Mouse (Mus musculus) ES-Bruce4 (cell line): ENCODE measurements at regions not wholly inside any gene's neighbourhood (a gene's known extent, or its start where the extent isn't known, plus 50 kb on each side); places are given as distances from the start of the nearest gene placed in this dataset.

Experiments
- H3K27ac ChIP-seq: 2 replicates; pipeline ENCODE4 v1.5.1; 2012; ENCODE audit warnings: low read length, inconsistent platforms; ENCODE audit not compliant: insufficient read depth
- H3K27me3 ChIP-seq: 2 replicates; pipeline ENCODE4 v1.6.1; 2012; ENCODE audit warnings: mild to moderate bottlenecking, low read length, inconsistent platforms; ENCODE audit not compliant: control insufficient read depth, poor library complexity, insufficient read depth, severe bottlenecking
- H3K36me3 ChIP-seq: 2 replicates; pipeline ENCODE4 v1.6.1; 2012; ENCODE audit warnings: inconsistent platforms, mild to moderate bottlenecking, low read length, moderate library complexity; ENCODE audit not compliant: control insufficient read depth, poor library complexity, insufficient read depth, severe bottlenecking
- H3K4me1 ChIP-seq: one replicate; pipeline ENCODE4 v1.8.1; 2011; ENCODE audit warnings: low read length; ENCODE audit not compliant: control insufficient read depth, insufficient read depth
- H3K4me3 ChIP-seq: 2 replicates; pipeline ENCODE4 v1.5.1; 2011; ENCODE audit warnings: low read depth, mild to moderate bottlenecking, low read length
- H3K9ac ChIP-seq: 2 replicates; pipeline ENCODE4 v1.6.1; 2012; ENCODE audit warnings: low read depth, mild to moderate bottlenecking, inconsistent platforms; ENCODE audit not compliant: poor library complexity, severe bottlenecking
- H3K9me3 ChIP-seq: replicated peaks from 2 replicates; pipeline ENCODE4 v1.6.1; 2012; ENCODE audit warnings: mild to moderate bottlenecking, low read length, inconsistent platforms; ENCODE audit not compliant: control insufficient read depth, poor library complexity, insufficient read depth, severe bottlenecking
- CTCF ChIP-seq: IDR thresholded peaks from one replicate; pipeline ENCODE4 v1.8.1; 2011; ENCODE audit warnings: low read depth, low read length
- EP300 ChIP-seq: IDR thresholded peaks from 2 replicates; pipeline ENCODE4 v1.6.1; 2011; ENCODE audit warnings: low read depth, low read length; ENCODE audit not compliant: insufficient read depth
- POLR2A ChIP-seq: IDR thresholded peaks from one replicate; pipeline ENCODE4 v1.8.1; 2011; ENCODE audit warnings: low read length; ENCODE audit not compliant: insufficient read depth

DNA sequence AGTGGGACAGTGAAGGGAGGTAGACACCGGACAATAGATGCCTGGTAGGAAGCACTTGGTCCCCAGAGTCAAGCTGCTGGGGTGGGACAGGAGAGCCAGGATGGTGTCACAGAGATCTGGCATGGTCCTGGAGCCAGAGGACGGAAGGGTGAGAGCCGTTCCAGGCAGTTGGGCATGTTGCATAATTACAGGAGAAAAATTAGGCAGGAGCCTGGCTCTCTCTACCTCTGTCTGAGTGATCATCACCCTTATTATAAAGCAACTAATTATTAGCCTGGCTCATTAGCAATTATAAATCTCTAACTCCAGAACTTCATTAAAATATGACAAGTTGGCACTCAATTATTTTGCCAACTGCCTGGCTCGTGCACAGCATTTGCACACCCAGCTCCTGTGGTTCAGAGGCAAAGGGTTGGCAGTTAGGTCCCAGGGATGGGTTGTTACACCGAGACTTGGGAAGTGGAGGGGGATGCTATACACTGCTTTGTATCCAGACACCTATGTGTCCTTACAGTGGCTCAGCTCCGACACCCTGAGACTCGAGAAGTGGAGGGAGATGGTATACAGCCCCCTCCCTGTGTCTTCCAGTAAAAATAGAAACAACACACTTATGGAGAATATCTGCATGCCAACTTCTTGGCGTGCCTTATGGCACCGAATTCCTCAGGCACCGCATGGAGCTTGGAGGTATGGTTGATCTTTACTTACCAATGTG lies 203.7 kb upstream of the Sdk2 start:
- H3K27me3 ChIP-seq, result no peaks in the 10 kb centered on the region
- H3K4me1 ChIP-seq, result no peaks in the 10 kb centered on the region
- TF ChIP-seq POLR2A, result no peak
- TF ChIP-seq EP300, result no peak
- TF ChIP-seq CTCF, result no peak
- no peak overlapping the region for H3K27ac ChIP-seq
- no peaks in the 10 kb centered on the region for H3K36me3 ChIP-seq
- H3K9me3 ChIP-seq, result no peaks in the 10 kb centered on the region
- H3K9ac ChIP-seq, result no peak overlapping the region
- H3K4me3 ChIP-seq, result no peak overlapping the region

DNA sequence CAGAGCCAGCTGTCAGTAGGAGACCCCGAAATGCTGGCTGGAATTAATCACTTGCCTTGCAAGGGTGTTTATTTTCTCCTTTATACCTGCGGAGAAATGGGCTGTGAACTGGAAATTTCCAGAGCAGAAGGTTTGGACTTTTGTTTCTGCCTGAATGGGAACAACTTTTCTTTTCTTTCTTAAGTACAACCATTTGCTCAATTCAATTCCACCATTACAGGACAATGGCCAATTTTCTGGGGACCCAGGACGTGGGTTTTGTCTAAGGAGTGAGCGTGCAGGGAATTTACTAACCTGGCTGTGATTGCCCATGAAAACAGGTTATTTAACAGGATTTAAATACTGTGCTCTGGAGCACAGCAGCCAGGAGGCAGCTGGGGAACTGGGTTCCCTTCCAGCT lies 195.1 kb upstream of the Sdk2 start:
- Histone ChIP-seq H3K27ac (no peak overlapping the region), H3K27me3 (no peaks in the 10 kb centered on the region), H3K9me3 (no peaks in the 10 kb centered on the region), H3K36me3 (no peaks in the 10 kb centered on the region), H3K4me1 (no peaks in the 10 kb centered on the region), H3K9ac (no peak overlapping the region), H3K4me3 (no peak overlapping the region)
- no peak for TF ChIP-seq CTCF

DNA sequence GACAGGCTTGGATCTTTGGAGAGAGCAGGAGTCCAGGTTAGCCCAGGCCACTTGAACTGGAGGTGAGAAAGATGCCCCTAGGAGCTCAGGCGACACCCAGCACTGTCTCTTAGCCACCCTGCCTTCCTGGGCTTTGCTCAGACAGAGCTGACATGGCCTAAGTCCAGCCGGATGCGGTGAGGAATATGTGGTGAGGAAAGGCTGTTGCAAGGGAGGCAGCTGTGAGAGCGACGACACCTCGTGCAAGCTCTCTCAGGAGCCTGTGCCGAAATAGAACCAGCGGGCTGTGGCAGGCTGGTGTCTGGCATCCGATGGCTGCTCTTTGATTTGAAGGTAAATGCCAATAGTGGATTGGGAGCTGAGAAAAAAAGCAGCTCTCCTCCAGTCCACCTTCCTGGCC lies 191.4 kb upstream of the Sdk2 start:
- no peaks in the 10 kb centered on the region for H3K4me1 ChIP-seq
- no peak overlapping the region for H3K27ac ChIP-seq
- H3K27me3 ChIP-seq, result no peaks in the 10 kb centered on the region; the same call in 1 of the 2 replicates
- H3K9me3 ChIP-seq, result no peaks in the 10 kb centered on the region
- H3K36me3 ChIP-seq, result no peaks in the 10 kb centered on the region
- no peak overlapping the region for H3K9ac ChIP-seq
- TF ChIP-seq CTCF (no peak), EP300 (no peak), POLR2A (no peak)
- H3K4me3 ChIP-seq, result no peak overlapping the region

DNA sequence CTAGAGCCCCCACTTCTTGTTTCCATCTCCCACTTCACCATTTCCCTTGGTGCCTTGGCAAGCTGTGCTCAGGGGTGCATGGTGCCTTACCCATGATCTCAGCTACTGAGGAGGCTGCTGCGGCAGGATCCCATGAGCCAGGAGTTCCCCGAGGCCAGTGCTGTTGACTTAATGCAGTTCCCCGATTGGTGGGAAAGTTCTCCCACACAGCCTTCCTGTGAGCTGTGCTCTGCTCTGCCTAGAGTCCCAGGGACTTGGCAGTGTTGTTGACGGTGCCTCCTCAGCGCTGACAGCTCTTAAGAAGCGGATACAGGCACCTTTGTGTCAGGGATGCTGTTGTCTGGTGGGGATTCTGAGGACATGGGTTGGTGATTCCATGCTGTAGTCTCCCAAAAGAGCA lies 190.9 kb upstream of the Sdk2 start:
- no peaks in the 10 kb centered on the region for H3K4me1 ChIP-seq
- no peaks in the 10 kb centered on the region; the same call in 1 of the 2 replicates for H3K27me3 ChIP-seq
- no peaks in the 10 kb centered on the region for H3K36me3 ChIP-seq
- no peak overlapping the region for H3K27ac ChIP-seq
- TF ChIP-seq EP300, result no peak
- TF ChIP-seq CTCF, result no peak
- no peak for TF ChIP-seq POLR2A
- H3K9ac ChIP-seq, result no peak overlapping the region
- no peak overlapping the region for H3K4me3 ChIP-seq
- no peaks in the 10 kb centered on the region for H3K9me3 ChIP-seq

DNA sequence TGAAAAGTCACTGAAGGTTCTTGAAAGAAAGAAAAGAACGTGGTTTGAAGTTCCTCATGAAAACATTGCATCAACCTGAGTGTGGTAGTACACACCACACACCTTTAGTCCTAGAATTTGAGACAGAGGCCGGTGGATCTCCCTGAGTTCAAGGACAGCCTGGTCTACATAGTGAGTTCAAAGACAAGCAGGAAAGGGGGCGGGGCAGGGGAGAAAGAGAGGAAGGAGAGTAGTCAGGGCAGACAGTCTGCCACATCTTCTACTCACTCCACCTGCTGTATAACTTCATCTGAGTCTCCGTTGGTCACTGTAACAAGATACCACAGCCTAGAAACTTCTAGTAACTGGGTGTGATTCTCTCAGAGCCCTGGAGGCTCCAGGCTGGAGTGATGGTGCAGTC lies 190.2 kb upstream of the Sdk2 start:
- H3K4me3 ChIP-seq, result no peak overlapping the region
- no peak for TF ChIP-seq CTCF
- no peak for TF ChIP-seq POLR2A
- no peak for TF ChIP-seq EP300
- no peaks in the 10 kb centered on the region for H3K36me3 ChIP-seq
- H3K9ac ChIP-seq, result no peak overlapping the region
- no peaks in the 10 kb centered on the region for H3K4me1 ChIP-seq
- no peak overlapping the region for H3K27ac ChIP-seq
- peaks cover 4% of the 10 kb centered on the region; the same call in 1 of the 2 replicates for H3K9me3 ChIP-seq
- no peaks in the 10 kb centered on the region; the same call in 1 of the 2 replicates for H3K27me3 ChIP-seq

DNA sequence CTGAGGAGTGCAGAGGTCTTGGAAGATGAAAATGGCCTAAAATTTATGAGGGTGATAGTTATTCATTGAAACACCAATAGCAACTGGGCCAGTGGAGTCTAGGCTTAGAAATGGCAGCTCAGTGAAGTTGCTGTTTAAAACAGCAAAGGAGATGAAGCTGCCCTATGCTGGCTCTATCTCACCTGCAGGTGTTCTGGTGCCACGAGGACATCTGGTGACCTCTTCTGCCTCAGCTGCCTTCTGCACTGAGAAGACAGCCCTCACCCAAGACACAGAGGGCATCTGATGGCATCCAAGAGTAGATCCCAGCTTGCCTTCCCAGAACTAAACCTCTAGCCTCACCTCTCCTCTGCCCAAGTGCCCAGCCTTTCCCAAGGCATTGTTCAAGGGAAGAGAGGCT lies 187.5 kb upstream of the Sdk2 start:
- Histone ChIP-seq H3K4me3 (no peak overlapping the region), H3K9ac (no peak overlapping the region), H3K9me3 (peaks cover 10% of the 10 kb centered on the region; the same call in 1 of the 2 replicates), H3K27me3 (no peaks in the 10 kb centered on the region; the same call in 1 of the 2 replicates), H3K36me3 (no peaks in the 10 kb centered on the region), H3K4me1 (no peaks in the 10 kb centered on the region), H3K27ac (no peak overlapping the region)
- TF ChIP-seq CTCF (no peak), POLR2A (no peak), EP300 (no peak)
